Mouse (Mus musculus): ENCODE data around the gene Parl. TPM values are rescaled to one million over a fixed set of nuclear protein-coding genes. Genes with fewer than 3 reads are reported as not detected.

Gene Parl
- total RNA-seq (2015): 161 and 168 TPM in 2 replicates
- 264 and 277 TPM in 2 replicates for total RNA-seq (2017)

DNA sequence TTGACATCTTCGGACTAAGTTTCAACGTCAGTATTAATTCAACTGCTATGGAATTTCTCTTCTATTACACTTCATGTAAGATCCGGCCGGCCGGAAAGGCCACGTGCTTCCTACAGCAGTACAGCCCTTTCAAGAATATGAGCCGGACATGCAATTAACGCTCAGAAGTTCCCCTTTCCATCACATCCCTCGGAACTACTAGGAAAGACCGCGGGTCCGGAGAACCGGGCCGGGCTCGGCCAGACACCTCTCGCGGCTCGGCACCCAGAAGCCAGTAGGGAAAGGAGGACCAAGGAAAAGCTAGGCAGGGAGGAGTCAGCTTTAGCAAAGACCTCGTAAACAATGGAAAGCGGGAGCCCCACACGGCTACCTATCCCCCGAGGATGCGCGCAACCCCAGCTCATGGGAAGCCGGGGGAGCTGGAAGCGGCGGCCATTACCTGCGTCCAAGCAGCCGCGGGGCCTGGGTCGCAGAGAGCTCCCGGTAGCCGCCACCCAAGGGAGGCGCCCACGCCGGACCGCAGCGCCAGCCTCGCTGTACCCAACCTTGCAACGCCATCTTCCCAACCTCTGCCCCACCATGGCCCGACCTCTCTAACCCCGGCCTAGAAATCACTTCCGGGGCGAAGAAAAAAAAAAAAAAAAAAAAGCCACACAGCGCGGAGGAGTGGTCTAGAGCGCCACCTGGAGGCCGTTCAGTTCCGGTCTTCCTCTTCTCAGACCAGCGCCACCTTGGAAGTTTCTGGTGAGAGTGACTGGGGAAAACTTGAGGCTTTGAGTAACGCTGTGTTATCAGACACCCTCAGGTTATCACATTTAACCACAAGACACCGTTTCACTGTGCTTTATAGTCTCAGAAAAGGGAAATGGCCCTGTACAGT is at the start of gene Parl:
Gene Parl (minus strand): TSS at position 618 of the 880 bp plus-strand sequence.
- ATAC-seq (replicated peaks; ENCODE audit: poor library complexity): peak; percentile 95

DNA sequence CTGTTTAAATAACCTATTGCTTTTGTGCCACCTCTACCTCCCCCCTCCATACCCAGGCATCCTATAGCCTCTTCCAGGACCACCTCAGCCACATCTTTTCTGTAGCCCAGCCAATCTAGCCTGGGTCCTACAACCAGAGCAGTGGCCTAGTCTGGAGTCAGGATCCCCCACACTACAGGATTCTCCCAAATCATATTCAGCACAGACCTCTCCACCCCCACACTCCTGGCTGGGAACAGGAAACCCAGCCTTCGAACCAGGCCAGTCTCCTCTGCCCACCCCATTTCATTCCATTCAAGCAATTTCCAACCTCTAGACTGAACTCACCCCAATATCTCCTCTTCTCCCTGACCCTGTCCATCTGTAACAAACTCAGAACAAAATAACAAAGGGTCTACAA is 43.3 kb upstream of the Parl start:
- no peak for ATAC-seq (replicated peaks; ENCODE audit: poor library complexity)

GRCm38 (mm10) chr16:20338616-20339015 is 36.4 kb upstream of the Parl start:
- ATAC-seq (replicated peaks; ENCODE audit: poor library complexity): no peak

DNA sequence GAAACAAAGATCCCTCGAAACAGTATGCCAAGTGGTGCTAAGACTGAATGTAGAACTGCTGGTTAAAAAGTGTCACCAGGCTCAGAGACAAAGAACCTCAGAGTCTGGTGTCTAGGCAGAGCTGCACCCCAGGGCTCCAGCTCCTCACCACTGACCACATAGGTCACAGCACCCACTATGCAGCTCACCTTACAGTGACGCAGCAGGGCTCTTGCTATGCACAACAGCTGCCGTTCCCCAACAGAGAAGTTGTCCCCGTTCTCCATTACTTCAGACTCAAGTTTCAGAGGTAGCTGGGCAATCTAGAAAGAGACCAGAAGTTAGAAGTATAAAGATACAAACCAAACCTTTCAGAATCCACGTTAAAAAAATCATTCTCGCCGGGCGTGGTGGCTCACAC is 32.7 kb upstream of the Parl start:
- no peak for ATAC-seq (replicated peaks; ENCODE audit: poor library complexity)

GRCm38 (mm10) chr16:20328306-20328705 is 26.1 kb upstream of the Parl start:
- no peak for ATAC-seq (replicated peaks; ENCODE audit: poor library complexity)

DNA sequence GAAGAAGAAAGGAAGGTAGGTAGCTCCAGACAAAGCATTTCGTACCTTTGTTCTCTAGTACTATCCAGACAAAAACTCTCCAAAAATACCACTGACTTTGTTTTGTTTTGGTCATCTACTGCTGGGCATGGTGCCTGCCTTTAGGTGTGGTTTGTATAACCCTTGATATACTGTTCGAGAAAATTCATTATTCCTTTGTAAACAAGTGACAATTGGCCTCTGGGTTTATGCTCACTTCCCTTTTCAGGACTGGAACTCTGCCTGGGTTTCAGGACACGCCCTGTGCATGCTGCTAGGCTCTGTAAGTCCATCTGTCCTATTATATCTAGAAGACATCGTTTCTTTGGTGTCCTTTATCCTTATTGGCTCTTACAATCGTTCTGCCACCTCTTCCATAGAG is 23.1 kb upstream of the Parl start, which contains the start of gene Cyp2ab1:
Gene Cyp2ab1 (minus strand): TSS at position 119 of the 400 bp plus-strand sequence.
- ATAC-seq (replicated peaks; ENCODE audit: poor library complexity): peak; percentile 53; the same call in 1 of the 2 replicates

DNA sequence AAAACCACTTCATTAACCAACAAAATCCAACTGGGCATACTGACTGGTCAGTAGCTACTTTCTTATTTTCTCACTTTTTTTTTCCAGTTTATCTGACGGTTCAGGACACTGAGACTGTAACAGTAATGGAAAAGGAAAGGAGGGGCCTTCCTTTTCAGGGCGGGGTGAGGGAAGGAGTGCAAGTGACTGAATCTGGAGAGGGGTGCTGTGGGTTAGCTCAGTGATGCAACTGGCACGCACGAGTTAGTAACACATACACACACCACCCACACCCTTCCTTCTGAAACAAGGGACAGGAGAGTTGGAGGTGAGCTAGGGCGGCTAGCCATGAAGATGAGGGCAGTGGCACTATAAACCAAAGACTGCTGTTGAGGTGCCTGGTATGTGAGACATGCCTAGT is 21.7 kb upstream of the Parl start:
- peak; percentile 75 for ATAC-seq (replicated peaks; ENCODE audit: poor library complexity)

GRCm38 (mm10) chr16:20322274-20322673 is 20.1 kb upstream of the Parl start:
- ATAC-seq (replicated peaks; ENCODE audit: poor library complexity): peak; percentile 65

DNA sequence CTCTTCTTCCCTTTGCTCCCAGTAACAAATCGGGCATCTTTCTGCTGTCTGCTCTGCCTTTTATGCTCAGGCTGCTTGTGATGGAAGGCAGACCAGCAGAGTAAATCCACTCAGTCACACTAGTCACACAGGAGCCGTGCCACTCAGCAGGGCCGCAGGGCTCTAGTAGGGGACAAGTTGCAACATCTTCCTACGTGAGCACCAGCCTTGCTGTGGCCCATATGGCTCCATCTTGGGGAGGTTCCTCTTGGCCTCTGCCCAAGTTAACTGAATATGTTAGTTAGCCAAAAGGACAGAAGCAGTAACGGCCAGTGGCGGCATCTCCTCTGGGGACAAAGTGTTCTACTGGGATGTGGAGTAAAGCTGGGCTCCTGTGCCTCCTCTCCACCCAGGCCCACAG is 14.6 kb upstream of the Parl start:
- peak; percentile 97 for ATAC-seq (replicated peaks; ENCODE audit: poor library complexity)

DNA sequence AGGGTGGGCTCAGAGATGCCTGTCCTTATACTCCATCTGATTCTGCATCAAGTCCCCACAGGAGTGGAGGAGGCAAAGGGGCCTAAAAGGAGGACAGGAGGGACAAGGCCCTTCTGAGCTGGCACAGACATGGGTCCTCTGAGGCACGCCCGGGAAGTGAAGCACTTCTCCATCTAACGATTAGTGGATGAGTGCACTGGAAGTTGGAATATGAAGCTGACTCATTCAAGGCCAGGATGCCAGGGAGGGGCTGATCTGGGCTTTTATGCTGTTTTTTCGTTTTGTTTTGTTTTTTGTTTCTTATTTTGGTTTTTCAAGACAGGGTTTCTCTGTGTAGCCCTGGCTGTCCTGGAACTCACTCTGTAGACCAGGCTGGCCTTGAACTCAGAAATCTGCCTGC is 13.1 kb upstream of the Parl start:
- ATAC-seq (replicated peaks; ENCODE audit: poor library complexity): no peak

- no peak for ATAC-seq (replicated peaks; ENCODE audit: poor library complexity)
Measured at GRCm38 (mm10) chr16:20312272-20312671, 10.1 kb upstream of the Parl start.

- ATAC-seq (replicated peaks; ENCODE audit: poor library complexity): no peak
Measured at GRCm38 (mm10) chr16:20300076-20300475, 2.1 kb downstream of the Parl start.

DNA sequence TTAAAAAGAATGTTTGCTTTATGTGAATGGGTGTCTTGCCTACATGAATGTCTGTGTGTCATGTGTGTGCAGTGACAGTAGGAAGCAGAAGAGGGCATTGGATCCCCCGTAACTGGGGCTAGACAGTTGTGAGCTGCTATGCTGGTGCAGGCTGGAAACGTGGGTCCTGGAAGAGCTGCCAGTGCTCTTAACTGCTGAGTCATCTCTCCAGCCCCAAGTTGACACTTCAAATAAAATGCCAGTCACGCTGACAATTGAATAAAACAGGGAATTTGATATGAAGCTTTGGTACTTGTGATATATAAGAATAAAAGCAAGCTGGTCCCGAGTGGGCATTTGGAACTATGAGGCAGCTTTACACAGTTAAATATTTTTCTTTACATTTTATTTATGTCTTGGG is 21.9 kb downstream of the Parl start:
- no peak for ATAC-seq (replicated peaks; ENCODE audit: poor library complexity)

DNA sequence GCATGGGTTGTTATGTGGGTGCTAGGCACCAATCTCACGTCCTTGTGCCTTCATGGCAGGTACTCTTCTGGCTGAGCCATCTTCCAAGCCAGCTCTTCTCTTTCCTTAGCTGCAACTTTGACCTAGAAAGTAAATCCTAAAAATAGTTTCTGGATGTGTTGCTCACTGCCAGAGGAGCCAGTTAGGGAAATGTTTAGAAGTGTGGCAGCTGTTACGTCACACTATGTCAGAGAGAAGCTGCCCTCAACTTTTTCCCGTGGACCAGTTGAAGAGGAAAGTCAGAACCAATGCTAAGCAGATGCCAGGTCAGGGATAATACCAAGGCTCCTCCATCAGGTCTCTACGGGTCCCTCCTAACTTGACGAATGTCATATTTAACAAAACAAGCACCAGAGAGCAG is 22.8 kb downstream of the Parl start:
- no peak for ATAC-seq (replicated peaks; ENCODE audit: poor library complexity)

DNA sequence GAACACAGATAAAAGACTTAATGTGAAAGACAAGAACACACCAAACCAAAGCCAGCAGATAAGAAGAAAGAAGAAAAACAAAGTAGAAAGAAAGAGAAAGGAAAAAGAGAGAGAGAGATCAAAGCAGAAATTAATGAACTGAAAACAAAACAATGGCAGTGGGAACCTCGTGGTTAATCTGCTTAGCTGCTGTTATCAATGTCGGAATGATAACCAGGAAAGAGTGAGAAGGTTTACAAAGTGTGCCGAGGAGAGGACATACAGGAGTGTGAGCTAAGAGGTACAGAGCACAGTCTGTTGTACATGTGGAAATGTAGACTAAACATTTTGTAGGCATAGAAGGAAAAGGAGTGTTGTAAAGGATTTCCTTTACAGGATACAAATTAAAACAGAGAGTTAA is 29.2 kb downstream of the Parl start:
- ATAC-seq (replicated peaks; ENCODE audit: poor library complexity): no peak

DNA sequence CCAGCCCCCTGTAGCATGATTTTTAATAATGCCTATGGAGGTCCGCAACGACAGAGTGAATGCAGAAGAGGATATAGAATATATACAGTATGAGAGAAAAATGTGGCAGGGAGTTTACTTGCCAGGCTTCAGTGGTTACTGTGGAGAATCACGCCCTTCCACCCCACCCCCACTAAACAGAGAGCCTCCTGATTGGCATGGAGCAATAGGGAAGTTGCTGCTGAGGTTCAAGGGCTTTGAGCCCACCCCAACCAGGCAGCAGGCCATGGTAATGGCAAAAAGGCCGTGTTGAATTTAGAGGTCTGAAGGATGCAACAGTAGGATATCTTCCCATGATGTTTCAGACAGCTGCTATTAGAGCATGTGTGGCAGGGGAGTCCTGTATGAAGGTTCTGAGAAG is 30.8 kb downstream of the Parl start:
- ATAC-seq (replicated peaks; ENCODE audit: poor library complexity): peak; percentile 83

DNA sequence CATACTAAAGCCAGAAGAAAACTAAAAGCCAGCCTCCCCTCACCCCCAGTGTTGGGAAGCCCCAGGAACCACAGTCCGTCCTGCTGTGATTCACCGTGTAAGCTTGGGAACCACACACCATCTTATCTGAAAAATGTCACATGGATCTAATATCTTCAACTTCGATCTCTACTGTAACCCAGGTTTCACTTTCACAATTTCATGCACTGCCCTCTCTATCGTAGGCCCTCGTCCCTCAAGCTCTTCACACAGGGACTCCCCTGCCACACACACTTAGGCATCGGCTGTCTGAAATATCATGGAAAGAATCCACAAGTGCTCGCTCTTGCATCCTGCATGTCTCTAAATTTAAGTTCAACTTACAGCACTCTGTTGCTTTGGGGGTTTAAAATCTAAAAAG is 37.1 kb downstream of the Parl start:
- peak; percentile 42; the same call in 1 of the 2 replicates for ATAC-seq (replicated peaks; ENCODE audit: poor library complexity)

DNA sequence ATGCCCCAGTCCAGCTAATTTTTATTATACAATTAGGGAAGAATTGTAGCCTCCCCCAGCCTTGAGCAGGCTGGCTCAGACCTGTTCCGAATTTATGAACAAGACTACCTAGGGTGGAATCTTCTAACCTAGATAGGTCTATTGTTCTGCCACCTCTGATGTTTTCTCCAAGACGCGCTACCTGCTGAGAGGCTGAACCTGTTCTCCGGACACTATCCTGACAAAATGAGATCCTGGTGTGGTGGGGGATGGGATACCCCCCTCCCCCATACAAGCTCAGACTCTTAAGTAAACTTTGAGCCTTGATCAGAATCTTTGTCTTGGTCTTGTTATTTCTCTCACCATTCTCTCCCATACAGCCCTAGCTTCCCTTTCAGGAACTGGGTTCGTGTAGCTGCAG is 44.3 kb downstream of the Parl start:
- no peak for ATAC-seq (replicated peaks; ENCODE audit: poor library complexity)

GRCm38 (mm10) chr16:20248442-20249174 is 53.6 kb downstream of the Parl start:
- ATAC-seq (replicated peaks; ENCODE audit: poor library complexity): no peak

DNA sequence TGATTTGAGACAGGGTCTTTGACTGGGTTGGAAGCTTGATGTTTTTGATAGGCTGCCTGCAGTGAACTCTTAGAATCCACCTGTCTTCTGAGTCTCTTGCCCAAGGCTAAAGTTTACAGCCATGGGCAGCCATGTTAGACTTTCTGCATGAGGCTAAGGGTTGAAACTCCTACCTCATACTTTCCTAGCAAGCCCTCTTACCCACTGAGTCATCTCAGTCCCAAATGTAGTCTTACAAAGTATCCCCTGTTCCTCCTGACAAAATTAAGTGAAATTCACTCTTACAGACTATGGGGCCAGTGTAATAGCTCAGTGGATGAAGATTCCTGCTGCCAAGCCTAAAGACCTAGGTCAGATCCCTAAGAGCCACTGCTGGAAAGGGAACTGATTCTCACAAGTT is 55.1 kb downstream of the Parl start:
- ATAC-seq (replicated peaks; ENCODE audit: poor library complexity): no peak

- peak; percentile 23; the same call in 1 of the 2 replicates for ATAC-seq (replicated peaks; ENCODE audit: poor library complexity)
Measured at GRCm38 (mm10) chr16:20240468-20241414, 61.4 kb downstream of the Parl start, which contains the start of gene Map6d1. TSS of gene Map6d1 (minus strand) at chr16:20241358.

Data from megakaryocyte progenitor cell, adult 5-6 weeks (primary cell).